Mouse (Mus musculus) embryonic facial prominence, embryonic 14.5 days (tissue): ENCODE results near the gene Pdss2. TPM values are rescaled to one million over a fixed set of nuclear protein-coding genes. Genes with fewer than 3 reads are reported as not detected.

Experiments
- ATAC-seq: fragments of 200-750 bp; cut with Nextera tagmentation; 2 replicates; pipeline ENCODE4 v1.8.0; 2017; ENCODE audit warnings: low read depth, moderate number of reproducible peaks, moderate TSS enrichment
- DNase-seq: peaks from one replicate; pipeline ENCODE4 v3.0.0-alpha.2; 2015; ENCODE audit warnings: low spot score
- H3K27ac ChIP-seq: fragments of 300-500 bp; sonication (generic); replicated peaks from 2 replicates; pipeline ENCODE4 v1.5.1; 2014; ENCODE audit warnings: low read depth, mild to moderate bottlenecking, low read length, moderate library complexity
- H3K27me3 ChIP-seq: fragments of 300-500 bp; sonication (generic); replicated peaks from 2 replicates; pipeline ENCODE4 v1.6.1; 2014; ENCODE audit warnings: low read length; ENCODE audit not compliant: control insufficient read depth, insufficient read depth
- H3K36me3 ChIP-seq: fragments of 300-500 bp; sonication (generic); 2 replicates; pipeline ENCODE4 v1.6.1; 2014; ENCODE audit warnings: low read length, mixed read lengths; ENCODE audit not compliant: control insufficient read depth, insufficient read depth
- H3K4me1 ChIP-seq: fragments of 300-500 bp; sonication (generic); 2 replicates; pipeline ENCODE4 v1.6.1; 2014; ENCODE audit warnings: antibody characterized with exemption, low read length; ENCODE audit not compliant: control insufficient read depth, insufficient read depth
- H3K4me2 ChIP-seq: fragments of 300-500 bp; sonication (generic); 2 replicates; pipeline ENCODE4 v1.6.1; 2014; ENCODE audit warnings: low read depth, mild to moderate bottlenecking, low read length, moderate library complexity, mixed read lengths
- H3K4me3 ChIP-seq: fragments of 300-500 bp; sonication (generic); 2 replicates; pipeline ENCODE4 v1.5.1; 2014; ENCODE audit warnings: low read depth, mild to moderate bottlenecking, low read length
- H3K9ac ChIP-seq: fragments of 300-500 bp; sonication (generic); 2 replicates; pipeline ENCODE4 v1.6.1; 2014; ENCODE audit warnings: low read depth, mild to moderate bottlenecking, low read length, moderate library complexity, mixed read lengths
- H3K9me3 ChIP-seq: fragments of 300-500 bp; sonication (generic); 2 replicates; pipeline ENCODE4 v1.6.1; 2016; ENCODE audit warnings: low read length; ENCODE audit not compliant: control insufficient read depth
- WGBS: fragments of 180-500 bp; shearing (Covaris S2); extraction: QIAGEN DNeasy Blood & Tissue Kit; methylation state at CpG from one replicate; pipeline ENCODE4 v1.1.7; 2014; 5-methylcytosine and 5-hydroxymethylcytosine counted together
- polyA plus RNA-seq: library from polyadenylated mRNA; unstranded; fragments of >200 nt; fragmentation: Nextera tagmentation; extraction: Ambion mirVana; gene quantifications from 2 replicates; pipeline ENCODE4 v1.2.1, GENCODE M21; 2014

The Pdss2 gene
- polyA plus RNA-seq, 1 experiment from 2014 or later: 9.5 TPM

DNA sequence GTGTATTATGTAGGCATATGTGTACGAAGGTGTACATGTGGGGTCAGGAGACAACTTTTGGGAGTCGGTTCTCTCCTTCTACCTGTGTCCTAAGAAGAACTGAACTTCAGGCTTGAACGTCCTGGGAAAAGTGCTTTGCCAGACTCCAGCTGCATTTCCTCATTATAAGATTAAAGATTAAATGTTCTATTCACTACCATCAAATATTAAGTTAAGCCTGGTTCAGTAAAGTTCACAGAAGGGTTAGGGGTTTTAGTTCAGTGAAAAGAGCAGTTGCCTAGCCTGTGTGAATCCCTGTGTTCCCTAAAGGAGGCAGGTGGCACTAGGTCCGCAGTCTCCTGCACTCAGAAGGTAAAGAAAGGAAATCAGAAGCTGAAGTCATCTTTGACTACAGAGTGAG lies 213.0 kb downstream of the Pdss2 start:
- DNase-seq (no peak), ATAC-seq (no peak)
- Histone ChIP-seq H3K4me3 (no peak overlapping the region), H3K9ac (no peak overlapping the region), H3K4me1 (0 out of 2 replicates have a peak, but pooled peaks cover 2% of the 10 kb centered on the region), H3K27ac (no peak overlapping the region), H3K4me2 (no peak overlapping the region), H3K9me3 (peaks cover 6% of the 10 kb centered on the region), H3K27me3 (no peaks in the 10 kb centered on the region), H3K36me3 (no peaks in the 10 kb centered on the region)
- WGBS: 87% methylated on average over 4 of the region's 4 CpGs

DNA sequence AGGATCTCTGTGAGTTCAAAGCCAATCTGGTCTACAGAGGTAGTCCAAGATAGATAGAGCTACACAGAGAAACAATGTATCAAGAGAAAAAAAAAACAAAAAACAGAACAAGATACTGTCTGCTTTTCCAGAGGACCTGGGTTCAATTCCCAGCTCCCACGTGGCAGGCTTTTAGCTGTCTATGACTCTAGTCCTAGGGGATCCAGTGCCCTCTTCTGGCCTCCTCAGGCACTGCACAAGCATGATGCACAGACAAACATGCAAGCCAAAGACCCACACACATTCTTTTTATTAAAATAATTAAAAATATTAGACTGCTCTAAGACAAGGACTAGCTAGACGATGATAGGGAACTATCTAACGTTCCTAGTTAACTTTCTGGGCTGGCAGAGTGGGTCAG lies 214.5 kb downstream of the Pdss2 start:
- WGBS: 88% methylated on average over 3 of the region's 3 CpGs
- H3K4me3 ChIP-seq: no peak overlapping the region
- H3K27me3 ChIP-seq: no peaks in the 10 kb centered on the region
- no peak overlapping the region for H3K9ac ChIP-seq
- ATAC-seq (no peak), DNase-seq (no peak)
- no peaks in the 10 kb centered on the region for H3K36me3 ChIP-seq
- H3K4me1 ChIP-seq: peaks cover 10% of the 10 kb centered on the region; the same call in 1 of the 2 replicates
- H3K4me2 ChIP-seq: no peak overlapping the region
- peaks cover 1% of the 10 kb centered on the region for H3K9me3 ChIP-seq
- H3K27ac ChIP-seq: no peak overlapping the region

DNA sequence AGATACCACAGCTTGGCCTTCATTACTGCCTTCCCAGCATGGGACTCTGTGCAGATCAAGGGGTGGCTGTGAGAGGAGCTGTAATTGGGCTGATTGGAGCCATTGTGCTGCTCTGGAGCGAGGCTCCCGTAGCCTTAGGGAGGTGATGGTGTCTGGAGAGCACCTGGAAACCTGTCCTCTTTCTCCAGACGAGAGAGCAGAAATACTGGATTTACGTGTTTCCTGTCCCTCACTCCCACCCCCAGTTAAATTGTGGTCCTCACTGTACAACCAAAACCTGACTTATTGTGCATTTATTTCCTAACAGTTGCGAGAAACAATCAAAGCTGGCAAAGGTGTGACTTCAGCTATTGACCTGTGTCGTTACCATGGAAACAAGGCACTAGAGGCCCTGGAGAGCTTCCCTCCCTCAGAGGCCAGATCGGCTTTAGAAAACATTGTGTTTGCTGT lies 218.2 kb downstream of the Pdss2 start:
- ATAC-seq: peak; percentile 82

GRCm38 (mm10) chr10:43440050-43440449 lies 218.8 kb downstream of the Pdss2 start:
- H3K4me2 ChIP-seq: no peak overlapping the region
- no peak overlapping the region for H3K27ac ChIP-seq
- H3K27me3 ChIP-seq: no peaks in the 10 kb centered on the region
- WGBS: 50% methylated on average over 13 of the region's 13 CpGs
- H3K36me3 ChIP-seq: no peaks in the 10 kb centered on the region
- H3K4me1 ChIP-seq: peaks cover 10% of the 10 kb centered on the region; the same call in 1 of the 2 replicates
- H3K9ac ChIP-seq: no peak overlapping the region
- no peaks in the 10 kb centered on the region for H3K9me3 ChIP-seq
- ATAC-seq: no peak
- DNase-seq: peak; percentile 32
- H3K4me3 ChIP-seq: no peak overlapping the region

More for the DNA sequence above, 218.2 kb downstream of the Pdss2 start:
- 25% methylated on average over 7 of the region's 7 CpGs for WGBS
- no peaks in the 10 kb centered on the region for H3K9me3 ChIP-seq
- H3K4me1 ChIP-seq: peaks cover 10% of the 10 kb centered on the region; the same call in 1 of the 2 replicates
- no peaks in the 10 kb centered on the region for H3K36me3 ChIP-seq
- H3K4me2 ChIP-seq: 0 out of 2 replicates have a peak overlapping the region, but pooled peaks have one; percentile 10
- H3K27me3 ChIP-seq: no peaks in the 10 kb centered on the region
- no peak overlapping the region for H3K27ac ChIP-seq
- H3K4me3 ChIP-seq: no peak overlapping the region
- DNase-seq: peak; percentile 56
- no peak overlapping the region for H3K9ac ChIP-seq

GRCm38 (mm10) chr10:43440981-43441740 lies 219.9 kb downstream of the Pdss2 start:
- Histone ChIP-seq H3K4me3 (no peak overlapping the region), H3K9ac (no peak overlapping the region), H3K36me3 (no peaks in the 10 kb centered on the region), H3K27ac (no peak overlapping the region), H3K9me3 (no peaks in the 10 kb centered on the region), H3K4me1 (peaks cover 10% of the 10 kb centered on the region; the same call in 1 of the 2 replicates), H3K4me2 (no peak overlapping the region), H3K27me3 (no peaks in the 10 kb centered on the region)
- 37% methylated on average over 15 of the region's 15 CpGs for WGBS
- ATAC-seq (peak; percentile 31; the same call in 1 of the 2 replicates), DNase-seq (peak; percentile 81)

DNA sequence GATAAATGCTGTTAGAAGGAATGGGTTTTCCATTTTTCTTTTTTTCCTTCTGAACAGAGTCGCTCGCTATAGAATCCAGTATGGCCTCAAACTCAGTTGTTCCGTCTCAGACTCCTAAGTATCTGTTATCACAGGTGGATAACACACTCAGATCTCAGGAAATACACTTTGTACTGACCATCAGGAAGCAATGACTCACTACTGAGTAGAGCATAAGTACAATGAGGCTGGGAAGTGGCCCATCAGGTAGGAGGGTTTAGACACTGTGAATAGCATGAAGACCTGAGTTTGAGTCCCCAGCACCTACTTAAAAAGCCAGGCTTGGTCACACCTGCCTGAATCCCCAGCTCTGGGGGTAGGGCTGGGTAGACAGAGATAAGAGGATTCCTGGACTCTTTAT lies 227.4 kb downstream of the Pdss2 start:
- 88% methylated on average over 3 of the region's 3 CpGs for WGBS
- no peak for ATAC-seq

DNA sequence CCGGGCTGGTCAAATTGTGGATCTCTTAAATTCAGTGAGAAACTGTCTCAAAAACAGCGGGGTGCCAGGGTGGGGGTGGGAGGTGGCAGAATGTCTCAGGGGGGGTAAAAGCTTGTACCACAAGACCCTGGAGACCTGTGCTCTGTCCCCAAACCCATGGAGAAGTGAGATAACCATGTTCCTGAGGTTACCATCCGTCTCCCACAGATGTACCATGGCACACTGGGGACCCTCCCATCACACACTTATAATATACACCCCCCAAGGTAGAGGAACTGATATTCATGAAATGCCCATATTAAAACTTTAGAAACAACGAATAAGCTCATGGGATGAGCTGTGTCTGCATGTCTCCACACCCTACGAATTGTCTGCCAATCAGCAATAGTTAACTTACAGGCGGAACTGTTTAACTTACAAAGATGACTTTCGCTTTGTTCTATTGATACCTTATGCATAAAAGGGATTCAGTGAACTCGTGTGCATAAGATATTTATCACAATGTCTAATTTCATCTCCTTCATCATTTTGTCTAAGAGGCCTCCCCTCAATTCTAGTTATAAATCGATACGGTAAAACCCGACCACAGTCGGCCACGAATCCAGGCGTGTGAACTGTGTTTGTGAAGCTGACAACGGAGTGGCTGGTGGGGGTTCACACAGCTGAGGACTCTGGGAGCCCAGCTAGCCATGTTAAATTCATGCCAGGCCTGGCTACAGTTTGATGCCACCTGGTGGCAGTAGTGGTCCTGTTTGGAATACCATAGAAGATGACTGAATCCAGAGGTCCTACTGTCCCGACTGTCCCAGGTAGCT lies 230.8 kb downstream of the Pdss2 start:
- Histone ChIP-seq H3K9ac (peak overlapping the region; percentile 46), H3K36me3 (no peaks in the 10 kb centered on the region), H3K4me3 (peak overlapping the region; percentile 25), H3K27me3 (no peaks in the 10 kb centered on the region), H3K4me1 (peaks cover 5% of the 10 kb centered on the region; the same call in 1 of the 2 replicates), H3K9me3 (no peaks in the 10 kb centered on the region), H3K27ac (no peak overlapping the region), H3K4me2 (peak overlapping the region; percentile 53)
- ATAC-seq (peak; percentile 92), DNase-seq (peak; percentile 90)
- WGBS: 21% methylated on average over 16 of the region's 16 CpGs

More for the DNA sequence above, 227.4 kb downstream of the Pdss2 start:
- no peaks in the 10 kb centered on the region for H3K36me3 ChIP-seq
- no peak for DNase-seq
- H3K4me3 ChIP-seq: no peak overlapping the region
- H3K9ac ChIP-seq: no peak overlapping the region
- no peak overlapping the region for H3K4me2 ChIP-seq
- no peak overlapping the region for H3K27ac ChIP-seq
- H3K9me3 ChIP-seq: no peaks in the 10 kb centered on the region
- no peaks in the 10 kb centered on the region for H3K27me3 ChIP-seq
- H3K4me1 ChIP-seq: peaks cover 5% of the 10 kb centered on the region; the same call in 1 of the 2 replicates

GRCm38 (mm10) chr10:43452663-43452996 lies 231.3 kb downstream of the Pdss2 start:
- H3K36me3 ChIP-seq: no peaks in the 10 kb centered on the region
- H3K4me1 ChIP-seq: peaks cover 5% of the 10 kb centered on the region; the same call in 1 of the 2 replicates
- no peak overlapping the region for H3K27ac ChIP-seq
- no peaks in the 10 kb centered on the region for H3K9me3 ChIP-seq
- peak overlapping the region; percentile 46; the same call in 1 of the 2 replicates for H3K9ac ChIP-seq
- peak overlapping the region; percentile 53 for H3K4me2 ChIP-seq
- DNase-seq: no peak
- ATAC-seq: no peak
- H3K4me3 ChIP-seq: peak overlapping the region; percentile 25
- H3K27me3 ChIP-seq: no peaks in the 10 kb centered on the region
- 16% methylated on average over 5 of the region's 5 CpGs for WGBS
